Mouse (Mus musculus) CD4-positive, CD25-positive, alpha-beta regulatory T cell, adult 2 months (primary cell): ENCODE data around the gene Gm8369.
"Not testable (repeated sequence)": the region's sequence is repeated elsewhere in the genome, so short reads cannot be mapped to it uniquely, and the experiment has no call there.

Source experiments
- DNase-seq: peaks from one replicate; pipeline ENCODE4 v3.0.0-alpha.2; 2012; ENCODE audit warnings: low read depth, low spot score

Gm8369 gene

DNA sequence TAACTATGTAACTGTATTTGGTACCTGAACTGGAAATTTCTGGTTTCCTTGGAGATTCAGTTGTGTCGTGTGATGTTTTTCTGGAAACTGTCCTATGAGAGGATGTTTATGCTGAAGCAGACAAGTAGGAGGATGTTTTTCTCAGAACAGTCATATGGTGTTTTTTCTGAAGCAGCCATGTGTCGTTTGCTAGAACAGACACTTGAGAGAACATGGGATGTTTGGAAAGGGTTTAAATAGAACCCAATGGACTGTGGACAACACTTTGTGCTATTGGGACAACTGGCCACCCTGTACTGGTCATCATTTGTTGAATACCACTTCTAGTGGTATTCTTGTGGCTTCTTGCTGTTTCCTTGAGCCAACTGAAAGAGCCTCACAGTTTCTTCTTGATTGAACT lies at the start of gene Gm8369:
Gene Gm8369, plus strand, starts transcription at position 193 of the 400 bp plus-strand sequence.
- DNase-seq: peak; percentile 84

DNA sequence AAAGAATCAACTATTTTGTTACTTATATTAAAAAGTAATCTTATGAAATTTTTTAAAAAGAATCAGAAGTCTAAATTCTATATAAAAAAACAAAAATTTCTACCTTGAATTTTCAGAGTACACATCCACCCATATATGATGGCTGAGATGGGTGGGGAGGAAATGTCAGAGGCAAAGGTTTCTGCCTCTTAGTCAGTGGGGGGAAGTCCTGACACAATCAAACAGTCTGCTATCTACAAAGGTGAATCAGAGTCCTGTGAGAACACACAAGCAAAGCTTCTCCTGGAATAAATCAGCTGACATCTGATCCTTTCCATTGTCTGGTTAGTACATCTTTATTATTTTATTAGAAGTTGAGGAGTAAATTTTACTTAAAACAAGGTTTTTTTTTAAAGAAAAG lies 42.4 kb upstream of the Gm8369 start, which contains the start of gene Ms4a4b:
Gene Ms4a4b, plus strand, starts transcription at position 216 of the 400 bp plus-strand sequence.
- DNase-seq: peak; percentile 78

DNA sequence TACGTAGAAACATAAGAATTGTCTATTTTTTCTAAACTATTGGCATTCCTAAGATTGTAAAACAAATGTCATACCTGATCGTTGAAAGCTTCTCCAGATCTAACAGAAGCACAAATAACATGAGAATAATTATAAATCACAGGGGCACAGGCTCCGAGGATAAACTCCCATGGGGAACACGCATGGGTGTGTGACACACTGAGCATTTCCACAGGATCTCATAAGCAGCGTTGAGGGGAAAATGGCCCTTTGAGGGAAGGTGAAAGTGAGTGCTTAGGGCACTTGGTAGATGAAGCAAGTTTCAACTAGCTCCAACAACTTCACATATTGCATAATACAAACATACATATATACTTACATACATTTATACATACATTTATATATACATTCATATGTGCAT lies 41.8 kb upstream of the Gm8369 start:
- DNase-seq: peak; percentile 48

DNA sequence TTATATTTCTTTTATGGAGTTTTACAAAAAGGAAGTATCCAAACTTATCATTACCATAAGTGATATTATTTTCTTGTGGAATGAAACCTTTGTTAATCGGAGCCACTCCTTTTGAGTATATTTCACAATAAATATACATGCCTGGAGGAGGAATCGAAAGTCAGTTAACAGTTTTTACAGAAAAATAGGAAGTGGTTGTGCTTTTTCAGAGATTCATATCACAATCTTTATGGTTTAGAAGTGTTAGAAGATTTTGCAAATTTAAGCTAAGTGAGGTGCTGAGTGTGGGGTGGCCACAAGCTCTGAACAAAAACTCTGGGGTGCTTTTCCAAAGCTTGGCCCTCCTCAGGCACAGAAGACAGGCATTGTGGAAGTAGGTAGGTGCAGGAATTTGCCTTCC lies 38.5 kb upstream of the Gm8369 start:
- DNase-seq: peak; percentile 55

DNA sequence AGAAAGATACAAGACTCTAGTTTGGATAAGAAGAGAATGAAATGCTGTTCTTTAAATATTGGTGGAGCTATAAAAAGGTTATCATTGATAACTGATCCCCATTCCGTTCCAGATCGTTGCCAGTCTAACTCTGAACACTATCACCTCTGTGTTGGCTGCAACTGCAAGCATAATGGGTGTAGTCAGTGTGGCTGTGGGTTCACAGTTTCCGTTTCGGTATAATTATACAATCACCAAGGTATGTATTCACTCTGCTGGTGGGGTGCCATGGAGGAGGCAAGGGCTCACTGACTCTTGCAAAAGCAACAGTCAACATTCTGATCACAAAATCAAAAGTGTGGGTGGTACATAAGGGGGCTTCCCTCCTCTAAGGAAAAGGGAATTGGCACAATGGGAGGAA lies 26.7 kb upstream of the Gm8369 start:
- DNase-seq: not testable (repeated sequence)

DNA sequence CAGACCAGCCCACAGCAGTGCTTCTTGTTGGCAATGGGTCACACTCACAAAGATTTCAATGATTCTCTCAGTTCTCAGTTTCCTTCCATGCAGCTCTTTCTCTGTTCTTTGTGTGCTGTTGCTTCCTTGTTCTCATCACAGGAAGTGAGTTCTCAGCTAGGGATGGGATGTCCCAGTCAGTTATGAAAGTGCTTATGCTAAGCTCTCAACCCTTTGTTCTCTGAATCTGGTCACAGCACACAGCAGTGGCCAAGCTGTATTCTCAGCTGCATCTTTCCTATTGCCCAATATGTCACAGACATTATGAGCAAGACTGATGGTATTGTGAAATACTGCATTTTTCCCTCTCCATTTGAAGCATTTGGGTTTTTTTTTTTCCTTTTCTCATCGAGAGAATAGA lies 20.9 kb upstream of the Gm8369 start:
- DNase-seq: not testable (repeated sequence)

DNA sequence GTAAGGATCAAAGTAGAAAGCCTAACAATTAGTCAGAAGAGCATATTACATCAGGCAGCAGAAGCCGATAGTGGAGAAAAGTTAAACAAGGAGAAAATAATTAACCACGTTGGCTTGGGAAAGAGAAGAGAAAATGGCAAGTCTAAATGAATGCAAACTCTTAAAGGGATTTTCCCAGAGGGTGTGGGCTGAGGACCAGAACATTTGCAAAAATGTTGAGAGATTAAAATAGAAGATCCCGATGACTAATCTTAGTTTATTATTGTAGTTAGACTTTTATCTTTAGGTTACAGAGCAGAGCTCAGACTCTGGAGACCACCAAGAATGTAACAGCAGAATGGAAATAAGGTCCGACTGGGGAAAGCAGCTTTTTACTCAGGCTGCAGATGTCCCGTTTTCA lies 19.3 kb upstream of the Gm8369 start:
- no peak for DNase-seq

DNA sequence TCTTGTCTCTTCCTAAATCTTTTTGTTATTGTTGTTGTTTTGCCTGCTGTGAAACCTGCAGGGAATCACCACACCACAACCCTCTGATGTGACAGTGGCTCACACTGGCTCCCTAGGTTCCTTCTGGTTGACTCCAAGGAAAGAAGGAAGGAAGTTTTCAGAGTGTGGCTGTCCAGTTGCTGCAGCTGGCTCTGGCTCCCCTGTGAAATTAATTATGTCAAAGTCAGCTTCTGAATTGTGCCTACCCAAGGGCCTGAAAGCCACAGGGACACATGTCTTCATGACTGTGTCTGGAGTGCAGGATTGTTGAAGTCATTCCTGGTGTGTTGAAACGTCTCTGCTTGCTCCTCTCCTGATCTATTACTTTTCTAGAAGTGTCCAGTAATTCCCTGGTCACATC lies 17.4 kb upstream of the Gm8369 start:
- DNase-seq: not testable (repeated sequence)

DNA sequence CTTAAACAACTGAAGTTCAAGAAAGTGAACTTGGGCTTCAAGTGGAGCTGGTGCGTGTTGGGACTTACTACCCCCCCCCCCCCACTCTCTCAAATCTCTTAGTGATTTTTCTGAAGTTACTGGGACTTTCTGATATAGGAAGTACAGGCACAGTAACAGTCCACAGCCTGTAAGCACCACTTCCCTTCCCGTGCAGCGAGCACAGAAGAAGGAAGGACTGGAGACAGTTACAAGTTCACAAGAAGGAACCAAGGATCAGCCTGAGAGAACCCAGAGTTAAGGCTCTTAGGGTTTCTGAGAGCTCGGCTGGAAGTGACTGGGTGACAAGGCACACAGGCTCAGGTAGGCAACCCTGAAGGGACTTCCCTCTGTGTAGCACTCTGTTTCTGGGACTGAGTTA lies 16.5 kb upstream of the Gm8369 start, which contains the start of gene Ms4a6c:
Gene Ms4a6c, plus strand, starts transcription at position 152 of the 400 bp plus-strand sequence.
- DNase-seq: peak; percentile 48

DNA sequence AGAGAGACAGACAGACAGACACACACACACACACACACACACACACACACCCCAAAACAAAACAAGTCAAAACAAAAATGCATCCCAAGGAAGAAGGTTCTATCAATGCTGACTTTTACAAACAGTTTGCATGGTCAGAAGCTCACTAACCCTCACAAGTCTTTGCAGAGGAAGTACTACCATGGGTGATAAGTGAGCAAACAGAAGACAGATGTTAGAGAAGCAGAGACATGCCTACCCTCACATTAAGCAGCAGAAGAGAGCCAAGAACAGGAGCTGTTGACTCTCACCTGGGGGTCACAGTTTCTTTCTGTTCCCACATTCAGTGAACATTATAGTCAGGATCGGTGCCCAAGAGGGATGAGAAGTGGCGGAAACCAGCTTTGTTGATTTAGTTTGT lies 6.0 kb upstream of the Gm8369 start:
- DNase-seq: peak; percentile 59

DNA sequence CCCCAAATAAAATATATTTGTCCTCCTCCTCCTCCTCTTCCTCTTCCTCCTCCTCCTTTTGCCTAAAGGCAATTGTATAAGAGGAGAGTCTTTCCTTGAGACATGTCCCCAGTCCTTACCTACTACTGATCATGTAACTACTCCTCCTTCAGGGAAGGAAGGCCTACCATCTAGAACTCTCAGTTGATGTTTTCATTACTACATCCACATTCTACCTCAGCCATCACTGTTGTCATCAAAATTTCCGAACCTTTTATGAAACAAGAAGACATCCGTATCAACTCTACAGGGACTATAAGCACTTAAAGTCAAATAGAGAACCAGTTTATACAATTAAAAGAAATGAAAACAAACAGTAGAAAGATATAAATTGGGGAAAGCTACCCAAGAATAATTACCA lies 3.1 kb upstream of the Gm8369 start:
- DNase-seq: peak; percentile 58

DNA sequence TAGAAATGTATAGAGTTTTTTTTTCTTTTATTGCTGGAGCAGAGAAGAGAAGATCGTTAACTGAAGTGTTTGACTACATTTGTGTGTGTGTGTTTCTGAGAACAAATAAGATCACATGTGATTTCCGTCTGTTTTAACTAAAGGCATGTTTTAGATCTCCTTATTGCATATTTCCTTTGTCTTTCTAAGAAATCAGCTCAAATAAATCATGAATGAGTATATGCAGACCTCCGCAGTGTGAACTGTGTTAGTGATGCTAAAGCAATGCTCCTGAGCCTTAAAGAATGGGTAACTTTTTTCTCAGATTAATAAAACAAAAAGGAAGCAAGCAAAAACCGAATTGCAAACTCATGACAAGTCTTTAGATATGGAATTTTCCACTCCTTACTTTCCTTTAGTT lies 1.8 kb upstream of the Gm8369 start:
- DNase-seq: peak; percentile 67

DNA sequence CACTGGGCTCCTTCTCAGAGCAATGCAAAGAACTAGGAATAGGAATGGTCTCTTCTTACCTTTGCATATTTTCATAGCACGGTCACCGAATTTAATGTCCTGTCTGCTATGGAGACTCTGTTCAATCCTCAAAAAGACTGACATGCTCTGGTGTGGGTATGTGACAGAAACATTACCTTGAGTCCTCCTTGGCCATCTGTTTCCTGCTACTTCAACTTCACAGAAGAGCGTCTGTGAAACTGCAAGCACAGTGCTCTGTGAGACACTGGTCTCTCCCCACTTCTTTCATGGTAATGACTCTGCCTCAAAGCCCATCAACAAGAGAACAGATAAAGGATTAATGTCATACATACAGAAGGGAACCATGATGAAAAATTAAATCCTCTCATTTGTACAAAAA lies 1.4 kb upstream of the Gm8369 start:
- DNase-seq: peak; percentile 80

DNA sequence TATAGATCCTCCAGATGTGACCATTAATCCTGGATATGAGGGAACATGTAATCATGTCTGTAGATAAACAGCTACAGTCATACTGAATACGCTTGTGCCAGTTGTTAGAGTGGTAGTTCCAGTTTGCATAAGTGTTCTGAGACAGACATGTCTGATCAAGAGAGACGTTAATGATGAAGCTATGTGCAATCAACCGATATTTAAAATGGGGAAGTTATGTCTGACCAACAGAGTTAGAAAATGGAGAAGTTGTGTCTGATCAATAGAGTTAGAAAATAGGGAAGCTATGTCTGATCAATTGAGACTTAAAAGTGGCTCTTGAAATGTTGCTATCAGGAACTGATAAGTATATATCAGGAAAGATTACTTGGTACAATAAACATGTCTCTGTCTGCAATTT lies 472 bp upstream of the Gm8369 start:
- peak; percentile 51 for DNase-seq

DNA sequence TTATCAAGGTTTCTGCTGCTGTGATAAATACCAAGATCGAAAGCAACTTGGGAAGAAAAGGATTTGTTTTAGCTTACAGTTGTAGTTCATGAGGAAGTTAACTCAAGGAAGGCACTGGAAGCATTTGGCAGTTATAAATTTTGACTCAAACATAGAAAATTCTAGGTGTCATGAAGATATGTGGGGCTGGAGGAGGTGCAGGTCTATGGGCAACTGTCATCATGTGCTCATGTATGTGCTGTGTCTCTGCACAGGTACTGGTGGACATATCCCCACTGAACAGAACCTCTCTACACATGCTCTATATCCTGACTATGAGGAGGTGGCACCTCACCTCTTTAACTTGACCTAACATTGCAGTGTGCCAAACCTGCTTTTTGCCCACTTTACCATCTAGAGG lies 861 bp downstream of the Gm8369 start:
- peak; percentile 65 for DNase-seq

DNA sequence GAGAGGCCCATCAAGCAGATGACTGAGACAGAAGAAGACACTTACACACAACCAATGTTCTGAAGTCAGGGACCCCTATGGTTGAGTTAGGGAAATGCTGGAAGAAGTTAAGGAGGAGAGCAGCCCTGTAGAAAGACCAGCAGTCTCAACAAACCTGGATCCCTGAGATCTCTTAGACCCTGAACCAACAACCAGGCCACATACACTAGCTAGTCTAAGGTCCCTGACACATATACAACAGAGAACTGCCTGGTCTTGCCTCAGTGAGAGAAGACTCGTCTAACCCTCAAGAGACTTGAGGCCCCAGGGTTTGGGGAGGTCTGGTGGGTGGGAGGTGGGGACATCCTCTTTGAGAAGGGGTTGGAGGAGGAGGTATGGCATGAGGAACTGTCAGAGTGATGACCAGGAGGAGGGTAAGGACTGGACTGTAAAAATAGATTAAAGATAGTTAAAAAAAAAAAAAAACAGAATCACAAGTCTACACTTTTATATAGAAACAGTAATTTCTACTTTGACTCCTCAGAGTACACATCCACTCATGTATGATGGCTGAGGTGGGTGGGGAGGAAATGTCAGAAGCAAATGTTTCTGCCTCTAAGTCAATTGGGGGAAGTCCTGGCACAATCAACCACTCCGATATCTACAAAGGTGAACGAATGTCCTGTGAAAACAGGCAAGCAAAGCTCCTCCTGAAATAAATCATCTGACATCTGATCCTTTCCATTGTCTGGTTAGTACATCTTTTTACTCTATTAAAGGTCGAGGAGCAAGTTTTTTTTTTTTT lies 5.9 kb downstream of the Gm8369 start:
- peak; percentile 83 for DNase-seq

DNA sequence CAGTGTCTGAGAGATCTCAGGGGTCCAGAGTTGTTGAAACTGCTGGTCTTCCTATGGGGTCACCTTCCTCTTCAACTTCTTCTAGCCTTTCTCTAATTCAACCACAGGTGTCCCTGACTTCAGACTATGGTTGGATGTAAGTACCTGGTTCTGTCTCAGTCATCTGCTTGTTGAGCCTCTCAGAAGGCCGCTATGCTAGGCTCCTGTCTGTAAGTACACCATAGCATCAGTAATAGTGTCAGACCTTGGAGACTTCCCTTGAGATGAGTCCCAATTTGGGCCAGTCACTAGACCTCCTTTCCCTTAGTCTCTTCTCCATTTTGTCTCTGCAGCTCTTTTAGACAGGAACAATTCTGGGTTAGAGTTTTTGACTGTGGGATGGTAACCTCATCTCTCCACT lies 6.9 kb downstream of the Gm8369 start:
- peak; percentile 37 for DNase-seq

DNA sequence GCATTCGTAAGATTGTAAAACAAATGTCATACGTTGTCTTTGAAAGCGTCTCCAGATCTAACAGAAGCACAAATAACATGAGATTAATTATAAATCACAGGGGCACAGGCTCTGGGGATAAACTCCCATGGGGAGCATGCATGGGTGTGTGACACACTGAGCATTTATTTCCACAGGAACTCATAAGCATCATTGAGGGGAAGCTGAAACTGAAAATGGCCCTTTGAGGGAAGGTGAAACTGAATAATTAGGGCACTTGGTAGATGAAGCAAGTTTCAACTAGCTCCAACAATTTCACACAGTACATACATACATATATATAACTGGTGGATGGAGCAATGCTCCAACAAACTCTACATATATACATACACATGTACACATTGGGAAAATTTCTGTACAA lies 8.8 kb downstream of the Gm8369 start:
- peak; percentile 72 for DNase-seq

DNA sequence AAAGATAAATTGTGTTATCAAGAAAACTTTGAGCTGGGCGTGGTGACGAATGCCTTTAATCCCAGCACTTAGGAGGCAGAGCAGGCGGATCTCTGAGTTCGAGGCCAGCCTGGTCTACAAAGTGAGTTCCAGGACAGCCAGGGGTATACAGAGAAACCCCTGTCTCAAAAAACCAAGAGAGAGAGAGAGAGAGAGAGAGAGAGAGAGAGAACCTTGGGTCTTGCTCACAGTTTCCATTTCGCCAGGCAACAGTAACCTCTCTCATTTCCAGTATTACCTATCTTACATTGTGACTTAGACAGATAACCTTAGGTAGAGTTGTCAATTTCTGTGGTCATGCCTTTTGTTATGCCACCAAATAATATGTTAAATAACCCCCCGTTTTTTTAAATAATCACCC lies 10.6 kb downstream of the Gm8369 start:
- peak; percentile 69 for DNase-seq

DNA sequence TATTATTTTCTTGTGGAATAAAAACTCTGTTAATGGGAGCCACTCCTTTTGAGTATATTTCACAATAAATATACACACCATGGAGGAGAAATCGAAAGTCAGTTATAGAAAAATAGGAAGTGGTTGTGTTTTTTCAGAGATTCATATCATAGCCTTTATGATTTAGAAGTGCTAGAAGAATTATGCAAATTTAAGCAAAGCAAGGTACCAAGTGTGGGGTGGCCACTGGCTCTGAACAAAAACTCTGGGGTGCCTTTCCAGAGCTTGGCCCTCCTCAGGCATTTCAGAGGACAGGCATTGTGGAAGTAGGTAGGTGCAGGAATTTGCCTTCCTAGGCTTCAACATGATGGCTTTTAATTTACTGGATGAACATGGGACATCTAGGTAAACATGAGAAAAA lies 11.6 kb downstream of the Gm8369 start:
- peak; percentile 59 for DNase-seq

DNA sequence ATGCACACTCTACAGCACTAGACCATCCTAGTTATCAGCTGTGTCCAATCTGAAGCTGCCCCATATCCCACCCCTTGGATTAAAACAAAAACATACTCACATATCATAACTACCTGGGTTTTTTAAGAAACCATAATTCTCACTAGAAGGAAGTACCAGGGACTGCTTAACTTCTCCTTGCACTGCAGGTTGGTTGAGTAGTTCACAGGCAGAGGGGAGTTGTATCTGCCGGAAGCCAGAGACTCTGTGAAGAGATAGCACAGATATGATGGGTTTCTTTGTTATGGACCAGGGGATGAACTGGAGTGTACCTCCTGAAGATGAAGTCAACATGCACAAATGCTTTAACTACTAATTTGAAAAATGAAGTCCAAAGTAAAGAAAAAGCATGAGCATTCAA lies 15.1 kb downstream of the Gm8369 start:
- peak; percentile 56 for DNase-seq

DNA sequence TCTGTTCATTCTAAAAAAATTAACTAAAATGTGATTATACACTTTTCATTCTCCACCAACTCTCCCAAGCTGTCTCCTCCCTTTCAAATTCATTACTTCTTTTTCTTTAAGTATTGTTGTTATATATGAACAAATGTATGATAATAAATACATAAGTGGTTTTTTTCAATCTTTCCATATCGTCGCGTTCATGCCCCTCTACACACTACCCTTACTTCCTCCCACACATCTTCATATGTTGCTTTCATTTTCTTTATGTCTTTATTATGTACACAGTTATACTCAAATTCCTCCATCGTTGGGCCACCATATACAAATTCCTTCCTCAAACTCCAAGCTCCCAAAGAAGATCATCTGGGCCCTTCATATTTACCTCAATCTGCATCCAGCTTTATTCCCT lies 15.6 kb downstream of the Gm8369 start:
- DNase-seq: peak; percentile 60

DNA sequence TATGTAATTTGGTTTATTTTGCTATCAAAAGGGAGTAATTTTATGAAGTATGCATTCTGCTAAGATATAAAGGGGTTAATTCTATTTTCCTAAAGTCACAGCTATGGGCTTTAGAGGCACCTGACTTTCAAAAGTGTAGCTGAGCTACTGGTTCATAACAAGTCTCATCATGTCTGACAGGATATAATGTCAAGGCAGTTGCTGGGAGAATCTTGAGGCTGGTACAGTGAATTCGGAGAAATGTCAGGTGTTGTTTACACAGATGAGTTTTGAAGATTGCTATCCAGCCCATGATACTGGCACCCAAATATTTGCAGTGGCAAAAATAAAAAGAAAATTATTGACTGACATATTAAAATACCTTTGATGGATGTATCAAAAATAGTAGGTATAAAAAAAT lies 19.1 kb downstream of the Gm8369 start:
- DNase-seq: peak; percentile 68

DNA sequence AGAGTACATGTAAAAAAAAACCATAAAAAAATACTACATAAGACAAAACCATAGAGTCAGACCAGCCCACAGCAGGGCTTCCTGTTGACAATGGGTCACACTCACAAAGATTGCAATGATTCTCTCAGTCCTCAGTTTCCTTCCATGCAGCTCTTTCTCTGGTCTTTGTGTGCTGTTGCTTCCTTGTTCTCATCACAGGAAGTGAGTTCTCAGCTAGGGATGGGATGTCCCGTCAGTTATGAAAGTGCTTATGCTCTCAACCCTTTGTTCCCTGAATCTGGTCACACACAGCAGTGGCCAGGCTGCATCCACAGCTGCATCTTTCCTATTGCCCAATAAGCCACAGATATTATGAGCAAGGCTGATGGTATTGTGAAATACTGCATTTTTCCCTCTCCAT lies 27.7 kb downstream of the Gm8369 start:
- DNase-seq: peak; percentile 68
